Mouse (Mus musculus): Measurements from ENCODE around the gene Sos1.
"Not testable (repeated sequence)": the region's sequence is repeated elsewhere in the genome, so short reads cannot be mapped to it uniquely, and the experiment has no call there.

Gene Sos1

DNA sequence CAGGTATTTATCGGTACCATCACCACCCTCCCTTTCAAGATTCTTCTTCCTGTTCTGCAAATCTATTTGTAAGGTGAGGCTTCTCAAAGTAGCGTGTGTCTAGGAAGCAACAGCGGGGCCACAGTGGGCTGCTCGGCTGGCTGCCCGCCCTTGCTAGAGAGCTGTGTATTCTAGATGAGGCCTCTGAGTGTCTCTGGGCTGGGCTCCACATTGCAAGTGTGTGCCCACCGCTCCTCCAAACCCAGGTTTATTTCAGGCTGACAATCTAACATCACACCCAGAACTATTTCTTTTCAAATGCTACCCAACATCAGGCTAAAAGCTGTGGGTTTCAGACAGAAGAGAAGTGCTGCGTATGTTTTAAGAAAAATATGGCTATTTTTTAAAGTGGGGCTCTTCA lies 54.1 kb downstream of the Sos1 start:
- no peak for DNase-seq (ENCODE audit: extremely low spot score)

DNA sequence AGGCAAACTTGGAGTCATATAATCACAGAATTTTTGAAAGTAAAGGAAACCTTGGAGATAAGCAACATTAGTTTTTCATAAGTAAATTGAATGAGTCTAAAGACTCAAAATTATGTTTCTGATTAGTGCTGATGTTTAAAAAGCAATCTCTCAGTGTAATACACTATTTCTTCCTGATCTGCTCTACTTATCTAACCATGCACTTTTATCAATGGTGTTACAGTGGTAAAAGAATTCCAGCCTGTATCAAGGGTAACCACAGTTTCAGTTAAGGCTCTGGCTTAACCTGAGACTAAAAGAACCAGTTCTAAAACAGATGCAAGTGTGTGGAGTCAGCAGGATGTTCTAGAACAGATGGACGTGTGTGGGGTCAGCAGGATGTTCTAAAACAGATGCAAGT lies 59.3 kb downstream of the Sos1 start:
- DNase-seq (ENCODE audit: extremely low spot score), result no peak

DNA sequence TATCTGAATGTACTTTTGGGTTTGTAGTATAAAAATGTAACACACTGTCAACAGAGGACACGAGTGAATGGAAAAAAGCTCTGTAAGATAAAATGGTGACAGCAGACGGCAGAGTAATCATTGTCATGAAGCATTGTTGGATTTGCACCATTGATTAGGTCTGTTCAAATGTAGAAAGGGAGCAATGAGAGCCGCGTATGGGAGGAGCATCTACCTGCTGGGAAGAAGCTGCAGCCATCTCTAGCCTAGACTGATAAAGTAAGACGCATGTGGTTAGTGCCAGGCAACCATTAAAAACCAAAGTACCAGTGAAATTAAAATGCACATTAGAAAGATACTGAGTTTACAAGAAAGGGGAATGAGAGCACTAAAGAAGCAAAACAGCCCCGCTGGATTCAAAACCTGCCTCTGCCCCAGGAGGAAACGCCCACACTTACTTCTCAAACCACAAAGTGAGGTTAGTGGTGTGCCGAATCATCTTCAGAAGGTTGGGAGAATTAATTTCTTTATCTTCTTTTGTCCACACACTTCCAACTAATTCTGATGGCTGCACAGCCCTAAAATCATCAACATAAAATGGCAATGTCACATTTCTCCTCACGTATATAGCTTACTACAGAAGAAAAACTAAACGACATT lies 61.6 kb downstream of the Sos1 start:
- DNase-seq (ENCODE audit: extremely low spot score), result no peak

DNA sequence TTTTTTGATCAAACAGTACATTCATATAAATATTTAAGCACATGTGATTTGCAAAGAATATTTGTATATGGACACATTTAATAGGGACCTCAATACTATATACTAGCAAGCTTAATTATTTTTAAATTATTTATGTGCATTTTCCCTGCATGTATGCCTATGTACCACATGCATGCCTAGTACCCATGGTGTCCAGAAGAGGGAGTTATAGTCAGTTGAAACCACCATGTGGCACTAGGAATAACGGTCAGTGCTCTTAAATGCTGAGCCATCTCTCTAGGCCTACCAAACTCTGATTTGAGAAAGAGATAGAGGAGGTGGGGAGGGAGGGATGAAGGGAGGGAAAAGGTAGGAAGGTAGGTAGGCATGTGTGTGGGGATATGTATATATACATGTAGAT lies 69.1 kb downstream of the Sos1 start:
- DNase-seq (ENCODE audit: extremely low spot score), result no peak

DNA sequence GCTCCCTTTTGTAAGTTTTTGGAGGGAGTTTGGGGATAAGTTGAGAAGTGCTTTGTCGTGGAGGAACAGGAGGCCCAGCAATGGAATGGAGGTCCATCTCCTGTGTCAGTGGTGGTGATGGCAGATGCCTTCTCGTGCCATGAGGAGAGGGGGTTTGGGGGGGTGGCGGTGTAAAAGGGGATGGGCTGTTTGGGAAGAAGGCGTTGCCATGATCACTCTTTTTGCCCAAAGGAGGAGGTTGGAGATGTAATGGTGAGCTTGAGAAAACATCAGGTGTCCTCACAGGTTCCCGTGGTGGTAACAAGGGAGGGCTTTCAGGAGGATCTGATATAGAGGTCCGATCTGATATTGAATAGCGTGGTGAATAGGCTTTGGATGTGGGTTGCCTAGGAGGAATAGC lies 82.0 kb downstream of the Sos1 start:
- DNase-seq (ENCODE audit: extremely low spot score), result no peak

DNA sequence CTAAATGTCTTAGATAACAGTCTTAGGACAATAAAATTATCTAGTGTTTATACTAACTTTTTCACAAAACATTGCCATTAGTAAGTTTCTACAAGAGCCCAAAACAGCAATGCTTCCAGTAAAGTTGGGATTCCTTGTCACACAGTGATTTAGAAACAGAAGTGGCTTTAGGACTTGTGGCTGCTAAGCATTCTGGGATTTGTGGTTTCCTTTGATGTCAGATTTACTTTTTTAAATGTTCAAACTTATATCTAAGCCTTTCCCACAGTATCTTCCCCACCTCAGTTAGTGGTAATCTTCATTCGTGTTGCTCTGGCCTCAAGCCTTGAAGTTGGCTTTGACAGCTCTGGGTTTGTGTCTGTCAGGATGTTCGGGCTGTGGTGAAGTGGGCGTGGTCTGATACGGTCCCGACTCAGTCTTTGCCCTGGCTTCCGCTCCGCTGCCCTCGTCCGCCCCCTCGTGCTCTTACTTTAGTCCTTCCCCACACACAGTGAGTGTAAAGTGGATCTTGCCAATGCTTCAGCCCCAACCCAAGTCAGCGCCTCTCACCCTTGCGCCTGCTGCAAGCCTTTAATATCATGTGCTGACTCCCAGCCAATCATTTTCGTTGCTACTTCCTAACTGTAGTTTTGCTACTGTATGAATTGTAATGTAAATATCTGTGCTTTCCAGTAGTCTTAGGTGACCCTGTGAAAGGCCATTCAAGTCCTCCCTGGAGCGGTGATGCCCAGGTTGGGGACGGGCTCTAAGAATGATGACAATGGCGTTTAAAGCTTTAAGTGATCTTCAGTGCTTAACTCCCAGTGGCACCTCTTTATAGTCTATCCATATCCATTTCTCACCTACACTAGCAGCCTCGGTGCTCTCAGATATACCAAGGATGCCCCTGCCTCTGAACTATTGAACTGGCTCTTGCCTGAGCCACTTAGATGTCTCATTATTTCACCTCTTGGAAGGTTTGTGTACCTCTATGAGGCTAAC lies 88.5 kb downstream of the Sos1 start:
- peak; percentile 62 for DNase-seq (ENCODE audit: extremely low spot score)

DNA sequence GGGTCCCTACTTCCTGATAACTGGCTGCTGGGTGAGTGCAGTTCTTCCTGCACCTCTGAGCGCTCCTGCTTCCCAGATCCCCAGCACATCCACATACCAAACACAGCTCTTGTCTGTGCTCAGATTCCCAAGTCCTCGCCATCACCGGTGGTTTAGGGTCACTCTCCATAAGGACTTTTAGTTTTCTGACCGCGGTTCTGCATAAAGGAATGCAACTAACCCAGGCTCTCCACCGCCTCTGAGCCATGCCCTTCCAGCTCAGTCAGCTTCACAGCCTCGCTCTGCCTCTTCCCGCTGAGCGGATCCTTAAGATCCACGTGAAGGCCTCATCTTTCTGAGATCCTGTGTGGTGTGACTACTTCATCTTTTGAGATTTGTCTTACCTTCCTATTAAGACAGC lies 90.2 kb downstream of the Sos1 start:
- DNase-seq (ENCODE audit: extremely low spot score), result no peak

DNA sequence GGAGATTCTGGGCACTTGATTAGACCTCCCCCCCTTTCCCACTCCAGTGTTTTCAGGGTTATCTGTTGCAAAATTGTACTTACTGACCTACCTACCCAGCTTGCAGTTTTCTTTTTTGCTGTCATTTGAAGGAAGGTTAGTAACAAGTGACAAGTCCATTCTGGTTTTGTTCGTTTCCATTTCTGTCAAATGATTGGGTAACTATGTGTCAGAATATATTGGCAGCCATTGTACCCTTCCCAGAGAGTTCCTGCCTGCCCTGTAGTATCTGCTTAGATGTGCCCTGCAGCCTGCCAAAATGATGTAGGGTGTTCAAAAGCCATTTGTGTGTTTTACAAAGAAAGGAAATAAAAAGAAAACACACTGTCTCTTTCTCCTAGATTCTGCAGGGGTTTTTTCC lies 94.6 kb downstream of the Sos1 start:
- no peak for DNase-seq (ENCODE audit: extremely low spot score)

DNA sequence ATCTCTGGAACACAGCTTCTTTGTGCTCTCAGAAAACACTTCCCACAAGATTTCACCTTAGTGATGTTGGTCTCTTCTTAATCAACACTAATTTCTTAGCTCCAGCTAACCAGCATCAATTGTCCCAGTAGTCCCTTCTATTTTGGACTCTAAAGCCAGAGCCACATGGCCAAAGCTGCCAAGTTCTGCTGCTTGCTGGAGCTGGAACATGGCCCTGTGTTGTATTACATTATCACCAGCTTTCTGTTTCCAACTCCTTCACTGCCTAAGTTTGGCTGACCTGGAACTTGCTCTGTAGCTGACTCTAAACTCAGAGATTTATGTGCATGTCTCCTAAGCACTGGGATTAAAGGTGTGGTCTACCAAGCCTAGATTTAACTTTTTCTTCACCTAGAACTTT lies 101.9 kb downstream of the Sos1 start:
- DNase-seq (ENCODE audit: extremely low spot score), result not testable (repeated sequence)

DNA sequence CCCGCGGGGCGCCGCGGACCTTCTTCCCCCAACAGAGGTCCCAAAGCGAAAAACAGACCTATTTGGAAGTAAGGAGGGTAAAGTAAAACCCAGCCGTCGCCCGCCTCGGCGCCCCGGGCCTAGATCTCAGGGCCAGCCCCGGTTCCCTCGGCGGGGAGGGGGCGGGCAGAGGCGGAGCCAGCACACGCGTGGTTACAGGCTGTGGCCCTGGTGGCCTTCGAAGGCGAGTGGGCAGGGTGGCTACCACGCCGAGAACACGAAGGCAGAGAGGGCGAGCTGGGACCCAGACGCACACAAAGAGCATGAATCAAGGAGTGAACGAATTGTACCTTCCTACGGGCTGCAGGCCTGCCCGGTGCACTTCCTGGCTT lies 106.5 kb downstream of the Sos1 start:
- DNase-seq (ENCODE audit: extremely low spot score), result no peak

DNA sequence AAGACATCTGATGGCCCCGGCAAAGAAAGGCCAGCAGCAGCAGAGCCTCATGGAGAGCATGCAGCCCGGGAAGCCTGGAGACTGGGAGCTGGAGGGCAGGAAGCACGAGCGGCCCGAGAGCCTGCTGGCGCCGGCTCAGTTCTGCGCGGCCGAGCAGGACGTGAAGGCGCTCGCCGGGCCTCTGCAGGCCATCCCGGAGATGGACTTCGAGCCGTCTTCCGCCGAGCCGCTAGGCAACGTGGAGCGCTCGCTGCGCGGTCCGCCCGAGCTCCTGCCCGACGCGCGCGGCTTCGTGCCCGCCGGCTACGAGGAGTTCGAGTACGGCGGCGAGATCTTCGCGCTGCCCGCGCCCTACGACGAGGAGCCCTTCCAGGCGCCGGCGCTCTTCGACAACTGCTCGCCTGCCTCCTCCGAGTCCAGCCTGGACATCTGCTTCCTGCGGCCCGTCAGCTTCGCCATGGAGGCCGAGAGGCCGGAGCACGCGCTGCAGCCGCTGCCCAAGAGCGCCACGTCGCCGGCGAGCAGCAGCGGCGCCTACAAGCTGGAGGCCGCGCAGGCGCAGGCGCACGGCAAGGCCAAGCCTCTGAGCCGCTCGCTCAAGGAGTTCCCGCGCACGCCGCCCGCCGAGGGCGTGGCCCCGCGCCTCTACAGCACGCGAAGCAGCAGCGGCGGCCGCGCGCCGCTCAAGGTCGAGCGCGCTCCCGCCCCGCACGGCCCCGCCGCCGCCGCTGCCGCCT lies 107.1 kb downstream of the Sos1 start, which contains the start of gene Gm10190:
Gm10190 (minus strand) TSS at position 553 of the 737 bp plus-strand sequence.
- DNase-seq (ENCODE audit: extremely low spot score), result peak; percentile 86

DNA sequence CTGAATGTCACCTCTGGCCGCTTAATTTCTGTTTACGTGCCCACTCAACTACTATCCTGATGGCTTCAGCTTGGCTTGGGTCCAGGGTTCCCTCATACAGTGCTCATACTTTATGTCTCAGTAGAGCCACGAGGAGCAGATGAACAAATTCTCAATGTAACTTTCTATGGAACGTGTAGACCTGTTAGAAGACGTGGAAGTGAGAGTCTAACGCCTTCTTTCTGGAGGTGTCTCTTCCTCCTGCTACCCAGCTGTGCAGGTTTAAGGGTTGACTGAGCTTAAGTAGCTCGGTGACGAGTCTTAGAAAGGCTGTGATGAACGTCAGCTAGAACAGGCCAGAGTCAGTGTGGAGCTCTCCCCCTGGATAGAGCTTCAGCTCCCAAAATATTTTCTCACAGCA lies 111.6 kb downstream of the Sos1 start:
- DNase-seq (ENCODE audit: extremely low spot score), result no peak

DNA sequence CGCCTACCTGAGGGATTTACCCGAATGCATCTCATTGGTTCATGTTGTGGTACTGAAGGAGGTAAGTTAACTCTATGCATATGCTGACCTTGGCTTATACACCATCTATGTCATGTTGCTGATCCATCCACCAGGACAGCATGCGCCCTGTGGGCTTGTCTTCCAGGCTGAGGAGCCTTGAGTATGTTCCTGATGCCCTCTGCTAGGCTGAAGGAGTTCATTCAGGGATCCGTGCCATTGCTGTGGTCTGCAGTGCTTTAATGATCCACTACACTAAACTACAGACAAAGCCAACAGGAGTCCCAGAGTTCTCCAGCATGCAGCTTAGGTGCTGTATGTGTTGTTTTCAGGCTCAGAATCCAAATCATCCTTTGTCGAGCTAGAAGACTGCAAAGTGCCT lies 113.0 kb downstream of the Sos1 start:
- no peak for DNase-seq (ENCODE audit: extremely low spot score)

DNA sequence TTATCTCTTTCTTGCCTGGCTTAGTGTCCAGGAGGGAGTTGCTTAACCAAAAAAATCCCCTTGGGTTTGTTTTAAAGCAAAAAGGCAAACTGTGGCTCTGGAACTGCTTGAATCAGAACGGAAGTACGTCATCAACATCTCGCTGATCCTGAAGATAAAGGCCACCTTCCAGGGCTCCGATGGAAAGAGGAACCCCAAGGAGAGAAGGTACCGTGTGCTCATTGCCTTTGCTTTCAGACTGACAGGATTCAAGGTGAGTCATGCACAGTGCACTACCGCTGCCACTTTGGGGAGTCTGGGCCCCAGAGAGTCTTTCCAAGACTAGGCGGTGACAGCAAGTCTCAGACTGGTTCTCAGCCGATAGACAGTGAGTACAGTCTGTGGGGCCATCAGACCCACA lies 120.0 kb downstream of the Sos1 start:
- DNase-seq (ENCODE audit: extremely low spot score), result no peak

DNA sequence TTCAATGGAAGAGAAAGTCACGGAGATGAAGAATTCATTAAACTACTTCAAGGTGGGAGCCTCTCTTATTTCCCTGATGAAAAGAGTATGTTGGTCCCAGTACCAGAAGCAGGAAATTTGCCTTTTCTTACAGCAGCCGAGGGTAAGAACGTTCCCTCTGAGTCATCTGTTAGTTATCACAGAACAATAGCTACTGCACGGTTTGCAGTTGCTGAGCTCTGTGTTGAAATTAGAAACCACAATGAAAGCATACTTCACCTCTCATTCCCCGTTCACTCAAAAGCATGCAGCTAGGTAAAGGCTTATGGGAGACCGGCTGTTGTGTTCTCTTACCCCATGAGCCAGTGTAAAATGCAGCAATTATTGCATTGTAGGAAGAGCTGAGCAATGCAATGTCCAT lies 133.0 kb downstream of the Sos1 start:
- DNase-seq (ENCODE audit: extremely low spot score), result no peak

DNA sequence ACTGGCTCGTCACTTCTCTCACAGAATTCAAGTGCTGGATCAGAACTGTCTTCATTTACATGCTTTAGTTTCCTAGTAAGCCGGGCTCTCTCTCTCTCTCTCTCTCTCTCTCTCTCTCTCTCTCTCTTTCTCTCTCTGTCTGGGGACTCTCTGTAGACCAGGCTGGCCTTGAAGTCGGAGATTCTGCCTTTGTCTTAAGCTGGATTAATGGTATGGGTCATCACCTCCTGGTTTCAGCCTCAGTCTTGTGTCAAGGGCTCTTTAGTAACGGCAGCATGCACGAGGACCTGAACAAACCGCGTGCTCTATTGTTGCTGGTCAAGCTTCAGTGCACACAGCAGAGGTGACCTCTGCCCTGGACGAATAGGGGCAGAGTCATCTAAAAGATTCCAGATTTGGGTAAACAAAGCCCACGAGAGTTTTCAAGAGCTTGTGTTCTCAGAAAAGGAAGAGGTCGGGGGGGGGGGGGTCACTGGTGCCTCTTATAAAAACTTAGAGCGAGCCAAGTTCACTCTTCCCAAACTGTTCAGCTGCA lies 133.6 kb downstream of the Sos1 start:
- peak; percentile 47 for DNase-seq (ENCODE audit: extremely low spot score)

DNA sequence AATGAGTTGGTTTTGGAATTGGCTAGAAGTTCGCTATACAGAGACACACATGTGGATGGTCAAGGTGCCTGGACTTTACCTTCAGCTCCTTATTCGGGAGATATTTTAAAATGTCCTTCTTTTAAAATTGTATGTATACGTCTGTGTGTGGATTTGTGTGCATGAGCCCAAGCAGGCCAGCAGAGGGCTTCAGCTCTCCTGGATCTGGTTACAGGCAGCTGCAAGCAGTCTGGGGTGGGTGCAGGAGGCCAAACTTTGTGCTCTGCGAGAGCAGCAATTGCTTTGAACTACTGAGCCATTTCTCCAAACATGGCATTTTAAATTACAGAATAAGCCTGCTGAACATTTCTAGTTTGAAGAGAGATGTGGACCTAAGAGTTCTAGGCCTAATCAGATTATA lies 135.0 kb downstream of the Sos1 start:
- no peak for DNase-seq (ENCODE audit: extremely low spot score)

Measured in embryo, embryonic 9.5 days (tissue).